ENCODE assay signal across 9 mouse cellular contexts in genomic region chr10:73921579-73921978, GRCm38 (mm10).
DNase-seq lines count a peak whose midpoint lies in the region; ATAC-seq lines count a peak whose summit lies in the region.
"Had no signal": no experiment of that assay in that cellular context is flagged by ENCODE, and none has a peak within 500 bp of the region (broad histone marks: within the 10 kb centered on the region; RNA-seq: fewer than 3 reads in every experiment).

No protein-coding gene starts in this region.

- no peak for ATAC-seq in cerebellum, adult (ENCODE audit: insufficient number of reproducible peaks, low FRiP score, low TSS enrichment)

- peak; percentile 22 to 55 for DNase-seq in cerebellum, postnatal 25 days
- DNase-seq in layer of hippocampus, adult 11-12 months (ENCODE audit: low spot score): peak; percentile 44
- no peak for DNase-seq in layer of hippocampus, postnatal 36 days
- peak; percentile 2 for DNase-seq in 416B (ENCODE audit: low read depth)
- peak; percentile 4 to 28 for DNase-seq in cerebellum, postnatal 36 days
- no peak for DNase-seq in natural killer cell, adult 2 months (ENCODE audit: low spot score in 2 of 2)
- DNase-seq in Muller cell, postnatal 12 days (ENCODE audit: inconsistent ontology term): no peak
- DNase-seq: liver, embryonic 13.5 days had no signal

Comparison
In these comparisons a context has a peak if more than half of its experiments do, and no peak if none do; other contexts are left out.
1. DNase-seq: peak in cerebellum, postnatal 25 days (2 of 2), layer of hippocampus, adult 11-12 months (single experiment), 416B (single experiment) and cerebellum, postnatal 36 days (2 of 2); none in layer of hippocampus, postnatal 36 days (0 of 2), natural killer cell, adult 2 months (0 of 2) and Muller cell, postnatal 12 days (single experiment).